Mouse (Mus musculus) right cerebral cortex, postnatal 25 days (tissue): ENCODE results near the gene Ankrd49.

Experiments
- DNase-seq: peaks from one replicate; pipeline ENCODE4 v3.0.0; 2022

Gene Ankrd49

GRCm38 (mm10) chr9:14740151-14740924 lies 44.3 kb downstream of the Ankrd49 start, which contains the start of gene Piwil4:
TSS of gene Piwil4 (minus strand) at chr9:14740733.
- no peak for DNase-seq

GRCm38 (mm10) chr9:14739498-14740150 lies 45.0 kb downstream of the Ankrd49 start:
- no peak for DNase-seq

- no peak for DNase-seq
Observed at GRCm38 (mm10) chr9:14730941-14731541, 53.6 kb downstream of the Ankrd49 start.
